Mouse (Mus musculus) kidney, adult 2 months (tissue): ENCODE measurements at regions not wholly inside any gene's neighbourhood (a gene's known extent, or its start where the extent isn't known, plus 50 kb on each side); places are given as distances from the start of the nearest gene placed in this dataset.
A peak's percentile ranks its signal among the peaks of the same experiment; 100 is the strongest.

Experiments
- DNase-seq: peaks from one replicate; pipeline ENCODE4 v3.0.0; 2021
- H3K27ac ChIP-seq: fragments of 200-500 bp; 2 replicates; pipeline ENCODE4 v1.5.1; 2012; ENCODE audit warnings: low read depth, low read length, control low read depth, inconsistent platforms; ENCODE audit not compliant: insufficient read depth
- H3K27me3 ChIP-seq: fragments of 200-500 bp; replicated peaks from 2 replicates; pipeline ENCODE4 v1.6.1; 2012; ENCODE audit warnings: mild to moderate bottlenecking, moderate library complexity, low read length, inconsistent platforms; ENCODE audit not compliant: control insufficient read depth, insufficient read depth
- H3K36me3 ChIP-seq: fragments of 200-500 bp; 2 replicates; pipeline ENCODE4 v1.6.1; 2012; ENCODE audit warnings: mild to moderate bottlenecking, moderate library complexity, low read length, inconsistent platforms; ENCODE audit not compliant: control insufficient read depth, insufficient read depth
- H3K4me1 ChIP-seq: fragments of 200-500 bp; 2 replicates; pipeline ENCODE4 v1.6.1; 2011; ENCODE audit warnings: low read length; ENCODE audit not compliant: control insufficient read depth, insufficient read depth
- H3K4me3 ChIP-seq: fragments of 200-500 bp; 2 replicates; pipeline ENCODE4 v1.5.1; 2011; ENCODE audit warnings: mild to moderate bottlenecking, low read depth, low read length, control low read depth; ENCODE audit not compliant: insufficient read depth
- CTCF ChIP-seq: fragments of 200-500 bp; conservative IDR thresholded peaks from 2 replicates; pipeline ENCODE4 v1.5.1; 2011; ENCODE audit warnings: low read depth, mild to moderate bottlenecking, control low read depth, low read length, moderate library complexity, mixed read lengths; ENCODE audit not compliant: insufficient read depth, insufficient read length
- POLR2A ChIP-seq: fragments of 200-500 bp; IDR thresholded peaks from one replicate; pipeline ENCODE4 v1.6.1; 2011; ENCODE audit warnings: low read depth, low read length, control low read depth
- WGBS: fragments of 180-500 bp; shearing (Covaris S2); methylation state at CpG from one replicate; pipeline ENCODE4 v1.1.7; 2018; 5-methylcytosine and 5-hydroxymethylcytosine counted together

- Histone ChIP-seq H3K36me3 (no peaks in the 10 kb centered on the region), H3K4me3 (no peak overlapping the region), H3K27me3 (no peaks in the 10 kb centered on the region), H3K4me1 (no peaks in the 10 kb centered on the region), H3K27ac (no peak overlapping the region)
- TF ChIP-seq POLR2A (no peak), CTCF (no peak)
- DNase-seq, result no peak
Measured at GRCm38 (mm10) chrX:160332618-160333017, 57.9 kb upstream of the Adgrg2 start.

DNA sequence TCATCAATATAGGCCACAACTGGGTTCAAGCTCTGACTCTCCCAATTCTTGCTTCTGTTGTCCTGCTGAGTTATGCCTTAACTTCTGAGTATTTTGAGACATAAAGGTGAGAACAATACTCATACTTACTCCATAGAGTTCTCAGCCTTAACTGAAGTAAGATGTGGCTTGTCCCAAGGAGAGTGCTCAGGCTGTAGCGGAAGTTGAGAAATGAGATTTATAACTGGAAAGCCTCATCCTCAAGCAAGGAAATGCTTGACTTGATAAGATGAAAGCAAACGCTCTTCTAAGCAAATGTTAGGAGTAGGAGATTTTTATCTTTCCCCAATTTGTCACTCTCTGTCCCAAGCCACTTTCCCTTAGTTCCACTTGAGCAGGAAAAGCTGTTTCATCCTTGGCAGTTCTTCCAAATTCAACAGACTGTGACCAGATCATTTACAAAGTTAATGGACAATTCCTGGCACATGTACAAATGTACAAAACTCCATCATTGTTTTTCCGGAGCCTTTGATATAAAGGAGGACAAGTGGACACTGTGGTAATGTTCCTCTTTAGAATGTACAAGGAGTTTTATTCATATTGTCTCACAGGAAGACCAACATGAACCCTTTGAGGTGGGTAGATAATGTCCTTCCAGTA, 52.0 kb upstream of the Adgrg2 start:
- Histone ChIP-seq H3K36me3 (no peaks in the 10 kb centered on the region), H3K4me3 (no peak overlapping the region), H3K4me1 (no peaks in the 10 kb centered on the region; the same call in 1 of the 2 replicates), H3K27me3 (no peaks in the 10 kb centered on the region), H3K27ac (no peak overlapping the region)
- DNase-seq, result peak; percentile 57
- 27% methylated on average over 3 of the region's 3 CpGs for WGBS
- TF ChIP-seq POLR2A (no peak), CTCF (no peak)
